Mouse (Mus musculus): Measurements from ENCODE around the gene Zfp384.

Zfp384 gene

GRCm38 (mm10) chr6:125084424-125084823 lies 75.5 kb downstream of the Zfp384 start:
- peak; percentile 93 for DNase-seq

All from heart, adult 11 months (tissue).